Mouse (Mus musculus) testis, postnatal 14 days (tissue): Measurements from ENCODE around the gene Bcan.

Experiments
- DNase-seq: peaks from one replicate; pipeline ENCODE4 v3.0.0; 2021; ENCODE audit warnings: low spot score

Bcan gene

GRCm38 (mm10) chr3:88000181-88000580 is at the start of gene Bcan:
TSS of gene Bcan (minus strand) at chr3:88000230.
- DNase-seq, result no peak

DNA sequence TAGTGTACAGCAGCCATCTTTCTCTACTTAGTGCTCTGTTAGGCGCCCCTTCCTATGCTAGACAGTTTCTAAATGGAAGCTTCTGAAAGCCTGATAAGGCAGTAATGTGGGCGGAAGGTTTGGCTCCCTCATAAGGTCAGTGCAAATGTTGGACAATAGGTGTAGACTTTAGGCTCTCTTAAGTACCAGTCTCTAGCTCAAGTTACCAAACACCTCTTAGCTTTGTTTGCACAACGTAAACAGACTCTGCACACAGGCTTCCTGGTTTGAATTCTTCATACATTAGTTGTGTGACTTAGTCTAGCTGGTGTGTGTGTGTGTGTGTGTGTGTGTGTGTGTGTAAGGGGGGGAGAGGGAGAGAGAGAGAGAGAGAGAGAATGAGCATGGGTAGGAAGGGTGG is 49.5 kb upstream of the Bcan start:
- no peak for DNase-seq

GRCm38 (mm10) chr3:88042661-88043421 is 42.8 kb upstream of the Bcan start, which contains the start of gene Gpatch4:
TSS of gene Gpatch4 (plus strand) at chr3:88043108.
- DNase-seq, result peak; percentile 89

DNA sequence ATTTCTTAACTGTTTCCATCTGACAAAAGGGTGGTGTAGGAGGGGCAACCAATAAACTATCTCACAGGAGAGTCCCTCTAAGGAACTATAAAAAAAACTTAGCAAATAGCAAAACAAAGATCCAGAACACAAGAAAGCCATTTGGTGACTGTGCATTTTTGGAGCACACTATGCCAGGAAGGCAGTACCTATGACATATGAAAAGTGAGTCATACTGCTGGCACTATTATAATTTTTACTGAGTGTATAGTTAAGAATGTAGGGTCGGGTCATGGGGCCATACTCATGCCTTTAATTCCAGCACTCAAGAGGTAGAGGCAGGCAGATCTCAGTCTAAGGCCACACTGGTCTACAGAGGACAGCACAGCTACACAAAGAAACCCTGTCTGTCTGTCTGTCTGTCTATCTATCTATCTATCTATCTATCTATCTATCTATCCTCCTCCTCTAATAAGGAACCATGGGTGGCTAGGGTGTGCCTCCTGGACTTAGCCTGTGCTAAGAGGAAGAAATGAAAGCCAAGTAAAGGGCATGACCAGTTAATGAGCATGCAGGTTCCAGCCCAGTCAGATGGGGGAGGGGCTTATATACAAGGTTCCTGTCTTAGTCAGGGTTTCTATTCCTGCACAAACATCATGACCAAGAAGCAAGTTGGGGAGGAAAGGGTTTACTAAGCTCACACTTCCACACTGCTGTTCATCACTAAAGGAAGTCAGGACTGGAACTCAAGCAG is 35.7 kb upstream of the Bcan start:
- DNase-seq, result no peak

- DNase-seq, result no peak
Observed at GRCm38 (mm10) chr3:88033506-88033905, 33.5 kb upstream of the Bcan start.

- DNase-seq, result peak; percentile 42
Observed at GRCm38 (mm10) chr3:88030608-88031395, 30.8 kb upstream of the Bcan start.

DNA sequence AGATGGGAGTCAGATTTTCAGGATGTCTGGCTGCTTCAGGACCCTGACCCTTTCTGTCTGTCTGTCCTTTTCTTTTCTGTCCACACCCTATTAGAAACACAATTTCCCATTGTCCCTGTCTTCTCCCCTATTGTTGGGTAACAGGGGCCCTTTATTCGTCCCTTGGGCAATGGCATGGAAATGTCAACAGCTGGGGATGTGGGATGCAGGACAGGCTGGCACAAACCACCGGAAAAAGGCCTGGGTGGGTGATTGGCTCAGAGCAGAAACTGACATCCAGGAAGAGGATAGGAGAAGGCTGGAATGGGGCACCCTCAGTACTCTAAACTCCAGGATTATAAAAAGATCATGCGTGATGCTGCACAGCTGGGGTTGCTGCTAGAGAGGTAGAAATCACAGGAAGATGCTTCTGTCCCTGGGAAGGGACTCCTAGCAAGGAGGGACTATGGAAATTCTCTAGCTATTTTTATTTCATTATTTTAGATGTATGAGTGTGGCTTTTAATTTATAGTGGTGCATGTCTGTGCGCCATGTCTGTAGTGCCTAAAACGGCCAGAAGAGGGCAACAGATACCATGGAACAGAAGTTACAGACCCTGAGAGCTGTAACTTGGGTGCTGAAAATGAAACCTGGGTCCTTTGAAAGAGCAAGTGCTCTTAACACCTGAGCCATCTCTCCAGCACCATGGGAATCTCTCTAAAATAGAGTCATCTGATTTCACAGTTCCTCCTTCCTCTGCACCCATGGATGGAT is 27.6 kb upstream of the Bcan start, which contains the start of gene Hapln2:
Gene Hapln2 (minus strand): TSS at position 150 of the 753 bp plus-strand sequence.
- DNase-seq, result no peak

GRCm38 (mm10) chr3:88026823-88027222 is 26.8 kb upstream of the Bcan start:
- DNase-seq, result no peak

DNA sequence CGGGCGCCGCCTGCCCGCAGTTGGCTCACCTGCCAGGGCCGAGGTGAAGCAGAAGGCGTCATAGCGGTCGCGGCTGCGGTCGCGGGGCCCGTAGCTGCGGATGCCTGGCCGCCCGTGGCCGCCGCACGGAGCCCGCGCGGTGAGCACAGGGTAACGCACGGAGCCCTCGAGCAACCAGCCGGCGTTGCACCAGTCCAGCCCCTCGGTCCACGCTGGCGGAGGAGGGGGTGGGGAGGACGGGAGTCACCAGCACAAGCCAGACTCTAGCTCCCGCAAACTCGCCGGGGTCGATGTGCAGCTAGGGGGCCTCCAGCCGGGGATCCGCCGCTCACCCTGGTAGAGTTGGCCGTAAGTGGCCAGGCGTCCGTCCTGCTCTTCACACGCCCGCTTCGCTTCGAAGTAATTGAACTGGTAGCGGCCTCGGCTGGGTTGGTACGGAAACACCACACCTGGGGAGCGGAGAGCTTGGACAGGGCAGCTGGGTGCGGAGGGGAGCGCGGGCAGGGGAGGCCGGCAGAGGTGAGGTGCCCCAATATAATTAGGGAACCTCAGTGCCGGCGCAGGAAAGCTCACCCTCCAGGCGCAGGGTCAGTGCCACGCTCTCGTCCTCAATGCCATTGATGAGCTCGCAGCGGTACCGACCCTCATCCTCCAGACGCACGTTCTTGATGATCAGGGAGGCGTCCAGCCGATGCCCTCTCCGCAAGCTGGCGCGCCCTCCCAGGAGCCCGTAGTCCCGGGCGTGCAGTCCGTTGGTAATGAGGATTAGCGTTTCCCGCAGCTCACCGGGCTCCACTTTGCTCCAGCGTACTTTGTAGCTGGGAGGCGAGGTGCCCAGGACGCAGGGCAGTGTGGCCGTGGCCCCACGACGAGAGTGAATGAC is 23.4 kb upstream of the Bcan start:
- no peak for DNase-seq

- peak; percentile 91 for DNase-seq
Observed at GRCm38 (mm10) chr3:88022322-88023191, 22.5 kb upstream of the Bcan start.

DNA sequence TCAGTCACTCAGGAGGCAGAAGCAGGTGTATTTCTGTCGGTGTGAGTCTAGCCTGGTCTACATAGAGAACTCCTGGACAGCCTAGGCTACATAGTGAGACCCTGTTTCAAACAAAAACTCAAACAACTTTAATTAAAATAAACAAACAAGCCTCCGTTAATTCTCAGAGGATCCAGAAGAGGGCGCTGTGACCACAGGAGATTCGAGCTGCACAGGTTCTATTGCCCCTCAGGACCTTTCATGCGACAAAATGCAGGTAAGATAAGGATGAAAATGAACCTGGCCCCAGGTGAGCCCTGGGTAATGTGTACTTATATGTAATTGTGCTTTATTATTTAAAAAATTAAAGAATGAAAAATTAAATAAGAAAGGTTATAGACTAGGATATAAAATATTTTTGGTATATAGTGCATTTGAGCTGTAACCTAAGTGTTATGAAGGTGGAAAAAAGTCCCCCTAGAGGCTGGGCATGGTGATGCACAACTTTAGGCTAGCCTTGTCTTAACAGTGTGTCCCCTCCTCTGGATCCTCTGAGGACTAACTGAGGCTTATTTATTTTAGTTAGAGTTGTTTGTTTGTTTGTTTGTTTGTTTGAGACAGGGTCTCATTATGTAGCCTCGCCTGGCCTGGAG is 10.7 kb upstream of the Bcan start:
- DNase-seq, result no peak

GRCm38 (mm10) chr3:88005822-88006786 is 6.1 kb upstream of the Bcan start:
- DNase-seq, result peak; percentile 65

- no peak for DNase-seq
Observed at GRCm38 (mm10) chr3:88002291-88002976, 2.4 kb upstream of the Bcan start.

DNA sequence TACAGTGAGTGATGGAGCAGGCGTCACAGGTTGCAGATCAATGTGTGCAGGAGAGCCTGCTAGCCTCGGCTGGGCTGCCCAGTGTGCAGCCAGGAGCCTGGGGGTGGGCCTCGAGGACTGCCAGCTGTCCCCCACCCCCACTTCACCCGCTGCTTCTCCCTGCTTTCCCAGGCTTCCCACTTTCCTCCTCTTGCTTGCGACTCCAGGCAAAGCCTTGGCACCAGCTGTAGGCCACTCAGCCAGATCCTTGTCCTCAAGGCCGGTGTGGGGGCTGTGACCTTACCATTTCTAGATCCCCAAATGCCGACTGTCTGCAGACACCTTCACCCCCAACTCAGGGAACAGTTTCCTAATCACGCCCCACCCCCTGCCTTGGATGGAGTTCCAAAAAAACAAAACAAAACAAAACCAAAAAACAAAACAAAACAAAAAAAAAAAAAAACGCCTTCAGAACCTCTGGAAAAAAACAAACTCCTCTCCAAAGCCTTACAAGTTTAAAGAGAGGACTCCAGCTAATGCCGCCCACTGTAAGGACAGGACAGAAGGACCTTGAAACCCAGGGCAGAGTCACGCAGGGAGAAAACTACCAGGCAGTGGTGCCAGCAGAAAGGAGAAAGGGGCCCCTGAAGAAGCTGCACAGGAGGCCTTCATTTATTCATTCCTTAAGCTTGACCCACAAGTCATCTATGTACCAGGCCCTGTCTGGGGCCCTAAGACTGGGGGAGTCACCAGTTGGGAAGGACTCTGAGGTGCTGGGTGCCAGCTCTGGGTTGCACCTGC is 976 bp upstream of the Bcan start:
- DNase-seq, result peak; percentile 56

DNA sequence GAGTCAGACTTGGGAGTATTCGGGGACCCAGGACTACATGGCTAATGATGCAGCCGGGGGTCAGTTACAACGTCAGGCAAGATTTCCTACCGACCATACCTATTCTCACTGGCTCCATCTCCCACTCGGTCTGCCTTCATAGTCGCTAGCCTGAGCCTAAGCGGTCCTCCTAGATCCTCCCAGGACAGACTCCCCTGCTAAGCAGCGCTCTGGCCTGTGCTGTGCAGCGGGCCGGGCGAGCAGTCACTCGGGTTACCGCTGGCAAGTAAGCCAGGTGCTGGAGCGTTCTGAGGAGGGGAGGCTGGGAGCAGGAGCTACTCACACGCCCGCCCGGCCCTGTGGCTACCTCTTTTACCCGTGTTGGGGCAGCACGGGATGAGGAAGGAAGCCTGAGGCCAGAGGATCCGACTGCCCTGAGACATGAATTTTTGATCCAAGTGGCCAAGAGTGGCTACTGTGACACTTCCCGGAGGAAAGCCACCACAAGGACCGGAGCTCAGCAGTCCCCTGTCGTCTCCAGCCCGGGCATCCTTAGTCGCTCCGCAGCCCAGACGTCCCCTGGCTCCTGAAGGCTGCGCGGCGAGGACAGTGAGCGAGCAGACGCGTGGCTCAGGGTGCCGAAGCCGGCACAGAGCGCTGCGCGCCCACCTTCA is 661 bp downstream of the Bcan start:
- no peak for DNase-seq

- no peak for DNase-seq
Observed at GRCm38 (mm10) chr3:87998747-87999146, 1.3 kb downstream of the Bcan start.
